Mouse (Mus musculus) E14TG2a.4 (cell line): ENCODE data around the gene Rp2.

Experiments
- CTCF ChIP-seq: conservative IDR thresholded peaks from 2 replicates; pipeline ENCODE4 v1.5.1; 2014; ENCODE audit warnings: low read length
- NANOG ChIP-seq: IDR thresholded peaks from 2 replicates; pipeline ENCODE4 v1.6.1; 2014; ENCODE audit warnings: borderline replicate concordance, low read length, mixed read lengths

- TF ChIP-seq CTCF (no peak), NANOG (no peak)
Observed at GRCm38 (mm10) chrX:20414885-20415622, 50.8 kb downstream of the Rp2 start.
